Mouse (Mus musculus) adrenal gland, adult 8-10 months (tissue): ENCODE results near the gene 6330409D20Rik. TPM values are rescaled to one million over a fixed set of nuclear protein-coding genes. Genes with fewer than 3 reads are reported as not detected.

ENCODE experiments used
- DNase-seq: peaks from one replicate; pipeline ENCODE4 v3.0.0; 2022
- total RNA-seq, 4 experiments: library from RNA; stranded (reverse); gene quantifications; 2 replicates each; pipeline ENCODE4 v1.2.4; 2022

Gene 6330409D20Rik
- total RNA-seq: not detected

- DNase-seq: no peak
These were observed at the start of gene 6330409D20Rik for GRCm38 (mm10) chr2:32740916-32741272. TSS of gene 6330409D20Rik (minus strand) at chr2:32741016.

GRCm38 (mm10) chr2:32788581-32788980, 47.8 kb upstream of the 6330409D20Rik start:
- no peak for DNase-seq

- no peak for DNase-seq
These were observed 46.4 kb upstream of the 6330409D20Rik start for GRCm38 (mm10) chr2:32787176-32787575.

- DNase-seq: no peak
These were observed 43.3 kb upstream of the 6330409D20Rik start, which contains the start of gene Cfap157 for GRCm38 (mm10) chr2:32784048-32784681. TSS of gene Cfap157 (minus strand) at chr2:32784428.

GRCm38 (mm10) chr2:32781710-32782109, 40.9 kb upstream of the 6330409D20Rik start:
- no peak for DNase-seq

DNA sequence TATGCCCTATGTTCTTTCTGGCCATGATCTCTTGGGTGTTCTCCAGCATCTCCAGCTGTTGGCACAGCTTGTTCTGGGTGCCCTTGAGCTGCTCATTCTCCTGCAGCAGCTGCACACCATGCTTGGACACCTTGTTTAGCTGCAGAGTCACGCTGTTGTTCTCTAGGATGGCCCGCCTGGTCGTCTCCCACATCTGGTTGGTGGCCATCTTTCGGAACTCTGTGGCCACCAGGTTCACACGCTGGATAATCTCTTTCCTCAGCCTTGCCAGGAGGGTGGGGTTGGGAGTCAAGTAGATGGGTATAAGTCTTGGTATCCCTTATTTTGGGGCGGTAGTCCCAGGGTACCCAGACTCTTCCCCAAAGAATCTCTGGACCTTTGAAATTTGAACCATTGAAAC, 38.9 kb upstream of the 6330409D20Rik start:
- DNase-seq: no peak

DNA sequence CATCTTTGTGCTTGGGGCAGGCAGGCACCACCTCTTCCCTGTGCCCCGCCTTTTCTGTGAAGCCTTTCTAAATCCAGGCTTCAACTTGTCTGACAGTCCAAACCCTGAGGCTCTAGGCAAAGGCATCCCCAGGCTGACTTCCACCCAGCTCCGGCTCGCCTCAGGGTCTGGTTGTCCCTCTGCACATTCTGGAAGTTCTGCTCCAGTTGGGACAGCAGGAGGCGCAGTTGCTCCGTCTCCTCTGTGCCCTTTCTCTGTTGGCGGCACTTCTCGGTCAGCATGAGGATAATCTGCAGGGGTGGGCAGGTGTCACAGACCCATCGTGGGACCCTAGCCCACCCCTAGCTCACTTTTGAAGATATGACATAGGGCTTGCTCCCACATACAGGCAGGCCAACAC, 38.3 kb upstream of the 6330409D20Rik start:
- DNase-seq: no peak

GRCm38 (mm10) chr2:32778081-32778480, 37.3 kb upstream of the 6330409D20Rik start:
- DNase-seq: no peak

- no peak for DNase-seq
These were observed 35.4 kb upstream of the 6330409D20Rik start for GRCm38 (mm10) chr2:32776192-32776591.

DNA sequence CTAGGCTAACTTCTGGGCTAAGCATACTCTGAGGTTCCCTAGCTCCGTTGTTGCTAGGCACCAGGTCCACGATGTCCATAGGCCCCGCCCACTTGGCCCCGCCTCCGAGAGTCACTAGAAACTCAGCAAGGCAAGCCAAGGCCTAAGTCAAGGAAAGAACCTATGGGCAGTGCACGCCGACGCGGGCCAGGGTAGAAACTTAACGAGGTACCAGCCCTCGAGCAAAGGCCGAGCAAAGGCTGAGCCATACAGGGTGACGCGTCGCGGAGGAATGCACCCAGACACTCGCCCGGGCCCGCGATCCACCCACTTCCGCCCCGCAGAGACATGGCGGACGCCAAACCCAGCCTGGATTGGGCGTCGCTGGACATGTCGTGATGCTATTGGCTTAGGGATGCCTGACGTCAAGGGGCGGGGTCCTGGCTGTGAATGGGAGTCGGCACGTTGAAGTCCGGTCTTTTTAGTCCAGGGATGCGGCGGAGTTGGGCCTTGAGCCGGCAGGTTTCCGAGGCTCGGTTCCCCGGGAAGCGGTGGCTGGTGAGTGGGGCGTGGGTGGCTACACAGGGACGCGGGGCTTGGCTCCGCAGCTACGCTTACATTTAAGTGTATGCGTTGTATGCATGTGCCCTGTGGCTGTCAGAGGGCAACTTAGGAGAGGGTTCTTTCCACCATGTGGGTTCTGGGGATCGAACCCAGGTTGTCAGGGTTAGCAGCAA, 34.7 kb upstream of the 6330409D20Rik start, which contains the start of the genes Ttc16 and Ptrh1:
Ttc16 (minus strand) TSS at position 275 of the 716 bp plus-strand sequence.
Ptrh1 (plus strand) TSS at position 428 of the 716 bp plus-strand sequence.
- DNase-seq: peak; percentile 98

GRCm38 (mm10) chr2:32772626-32773279, 31.9 kb upstream of the 6330409D20Rik start:
- no peak for DNase-seq

- no peak for DNase-seq
These were observed 31.1 kb upstream of the 6330409D20Rik start for GRCm38 (mm10) chr2:32771886-32772285.

- no peak for DNase-seq
These were observed 28.7 kb upstream of the 6330409D20Rik start for GRCm38 (mm10) chr2:32769327-32770085.

DNA sequence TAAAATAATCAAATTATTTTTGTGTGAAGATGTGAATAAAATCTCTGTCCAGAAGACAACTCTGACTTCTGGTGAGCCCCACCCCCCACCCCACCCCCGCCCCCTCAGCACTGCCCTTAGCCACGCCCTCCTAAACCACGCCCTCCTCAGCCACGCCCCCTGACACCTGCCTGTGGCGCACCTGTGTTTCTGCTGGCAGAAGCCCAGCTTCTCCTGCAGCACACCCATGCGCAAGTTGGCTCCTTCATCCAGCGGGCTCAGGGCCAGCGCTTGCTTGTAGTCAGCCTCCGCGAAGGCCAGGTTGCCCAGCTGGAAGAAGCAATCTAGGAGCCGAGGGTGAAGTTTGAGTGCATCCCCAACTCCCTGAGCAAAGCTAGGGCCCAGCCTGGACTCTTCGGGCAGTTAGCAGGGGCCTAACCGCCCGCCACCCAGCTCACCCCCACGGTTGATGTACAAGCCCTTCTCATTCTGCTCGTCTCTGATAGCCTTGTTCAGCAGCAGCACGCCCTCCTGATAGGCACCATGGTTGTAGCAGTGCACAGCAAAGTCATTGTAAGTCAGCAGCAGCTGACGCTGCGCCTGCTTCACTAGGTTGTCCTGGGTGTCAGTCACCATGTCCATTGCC, 28.0 kb upstream of the 6330409D20Rik start:
- no peak for DNase-seq

DNA sequence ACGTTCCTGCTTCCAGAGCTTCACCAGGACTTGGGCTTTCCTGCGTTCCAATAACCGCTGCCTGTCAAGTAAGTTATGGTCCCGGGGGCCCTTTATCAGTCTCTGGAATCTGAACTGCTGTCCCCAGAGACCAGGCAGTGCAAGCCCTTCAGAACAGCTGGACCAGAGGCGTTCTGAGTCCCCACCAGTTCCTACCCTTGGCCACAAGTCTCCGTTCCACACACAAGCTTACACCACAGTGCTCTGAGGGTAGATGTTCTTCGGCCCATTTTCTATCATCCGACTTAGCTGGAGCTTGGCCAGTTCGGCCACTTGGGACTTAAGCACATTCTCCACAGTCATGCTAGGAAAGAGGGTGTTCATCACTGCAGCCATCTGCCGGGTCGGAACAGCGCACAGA, 26.4 kb upstream of the 6330409D20Rik start:
- no peak for DNase-seq

DNA sequence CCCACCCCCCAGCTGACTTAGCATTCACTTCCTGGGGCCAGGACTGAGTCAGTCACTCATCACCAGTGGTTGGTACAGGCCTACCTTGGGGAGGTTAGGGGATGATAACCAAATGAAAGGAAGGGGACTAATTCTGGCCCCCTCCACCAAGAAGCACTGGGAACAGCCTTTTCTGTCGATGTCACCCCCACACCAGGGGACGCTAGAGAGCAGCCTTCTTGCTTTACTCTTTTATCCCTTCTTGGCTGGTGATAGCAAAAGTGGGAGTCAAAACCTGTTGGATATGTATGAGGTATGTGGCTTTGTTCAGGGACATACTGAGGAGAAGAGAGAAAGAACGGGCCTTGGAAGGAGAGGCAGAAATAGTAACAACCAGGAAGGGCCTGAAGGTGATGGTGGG, 22.5 kb upstream of the 6330409D20Rik start:
- DNase-seq: no peak

- DNase-seq: no peak
These were observed 21.0 kb upstream of the 6330409D20Rik start for GRCm38 (mm10) chr2:32761859-32762258.

GRCm38 (mm10) chr2:32761361-32761760, 20.5 kb upstream of the 6330409D20Rik start:
- DNase-seq: no peak

GRCm38 (mm10) chr2:32759001-32759400, 18.2 kb upstream of the 6330409D20Rik start:
- DNase-seq: no peak

DNA sequence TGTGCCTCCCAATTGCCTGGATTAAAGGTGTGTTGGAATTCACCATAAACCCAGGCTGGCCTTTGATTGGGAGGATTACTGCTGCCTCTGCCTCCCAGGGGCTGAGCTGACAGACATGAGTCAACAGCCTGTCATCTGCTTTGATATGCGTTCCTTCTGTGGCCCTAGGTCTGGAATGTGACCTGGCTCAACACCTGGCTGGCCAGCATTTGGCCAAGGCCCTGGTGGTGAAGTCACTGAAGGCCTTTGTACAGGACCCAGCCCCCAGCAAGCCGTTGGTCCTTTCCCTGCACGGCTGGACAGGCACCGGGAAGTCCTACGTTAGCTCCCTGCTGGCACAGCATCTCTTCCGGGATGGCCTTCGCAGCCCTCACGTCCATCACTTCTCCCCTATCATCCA, 17.7 kb upstream of the 6330409D20Rik start:
- DNase-seq: no peak

- DNase-seq: peak; percentile 96
These were observed 16.4 kb upstream of the 6330409D20Rik start, which contains the start of gene Tor2a for GRCm38 (mm10) chr2:32757056-32757845. TSS of gene Tor2a (plus strand) at chr2:32757234.
